Mouse (Mus musculus): Measurements from ENCODE around the gene Zfp866.

The Zfp866 gene

GRCm38 (mm10) chr8:69790773-69791367, at the start of gene Zfp866, which contains the start of gene Atp13a1:
Gene Zfp866, minus strand, starts transcription at chr8:69791178.
Gene Atp13a1, plus strand, starts transcription at chr8:69791163.
- peak; percentile 69 to 88 for DNase-seq (ENCODE audit: low spot score in 2 of 2)

GRCm38 (mm10) chr8:69837057-69837682, 46.2 kb upstream of the Zfp866 start:
- no peak for DNase-seq (ENCODE audit: low spot score in 2 of 2)

GRCm38 (mm10) chr8:69832298-69832853, 41.4 kb upstream of the Zfp866 start, which contains the start of gene Pbx4:
Gene Pbx4, plus strand, starts transcription at chr8:69832491.
- peak; percentile 97 for DNase-seq (ENCODE audit: low spot score in 2 of 2)

GRCm38 (mm10) chr8:69826371-69826770, 35.4 kb upstream of the Zfp866 start:
- no peak for DNase-seq (ENCODE audit: low spot score in 2 of 2)

- DNase-seq (ENCODE audit: low spot score in 2 of 2): no peak
These were observed 31.6 kb upstream of the Zfp866 start, which contains the start of gene Lpar2 for GRCm38 (mm10) chr8:69822386-69823191. Gene Lpar2, plus strand, starts transcription at chr8:69822429.

- no peak for DNase-seq (ENCODE audit: low spot score in 2 of 2)
These were observed 31.0 kb upstream of the Zfp866 start for GRCm38 (mm10) chr8:69821971-69822385.

- no peak for DNase-seq (ENCODE audit: low spot score in 2 of 2)
These were observed 29.5 kb upstream of the Zfp866 start for GRCm38 (mm10) chr8:69820466-69820865.

- DNase-seq (ENCODE audit: low spot score in 2 of 2): no peak
These were observed 24.4 kb upstream of the Zfp866 start for GRCm38 (mm10) chr8:69815396-69815795.

- DNase-seq (ENCODE audit: low spot score in 2 of 2): no peak
These were observed 23.9 kb upstream of the Zfp866 start for GRCm38 (mm10) chr8:69814881-69815280.

GRCm38 (mm10) chr8:69809820-69810219, 18.8 kb upstream of the Zfp866 start:
- DNase-seq (ENCODE audit: low spot score in 2 of 2): no peak

GRCm38 (mm10) chr8:69808864-69809403, 18.0 kb upstream of the Zfp866 start:
- DNase-seq (ENCODE audit: low spot score in 2 of 2): peak in 1 of 2 experiments; percentile 30

- DNase-seq (ENCODE audit: low spot score in 2 of 2): peak in 1 of 2 experiments; percentile 60
These were observed 17.3 kb upstream of the Zfp866 start, which contains the start of gene Gmip for GRCm38 (mm10) chr8:69808094-69808863. Gene Gmip, plus strand, starts transcription at chr8:69808679.

GRCm38 (mm10) chr8:69807236-69807635, 16.3 kb upstream of the Zfp866 start:
- no peak for DNase-seq (ENCODE audit: low spot score in 2 of 2)

GRCm38 (mm10) chr8:69805491-69805890, 14.5 kb upstream of the Zfp866 start:
- no peak for DNase-seq (ENCODE audit: low spot score in 2 of 2)

GRCm38 (mm10) chr8:69805086-69805485, 14.1 kb upstream of the Zfp866 start:
- no peak for DNase-seq (ENCODE audit: low spot score in 2 of 2)

GRCm38 (mm10) chr8:69804537-69804936, 13.6 kb upstream of the Zfp866 start:
- no peak for DNase-seq (ENCODE audit: low spot score in 2 of 2)

GRCm38 (mm10) chr8:69803366-69803765, 12.4 kb upstream of the Zfp866 start:
- no peak for DNase-seq (ENCODE audit: low spot score in 2 of 2)

GRCm38 (mm10) chr8:69802216-69802615, 11.2 kb upstream of the Zfp866 start:
- no peak for DNase-seq (ENCODE audit: low spot score in 2 of 2)

- DNase-seq (ENCODE audit: low spot score in 2 of 2): no peak
These were observed 10.8 kb upstream of the Zfp866 start for GRCm38 (mm10) chr8:69801796-69802195.

- DNase-seq (ENCODE audit: low spot score in 2 of 2): no peak
These were observed 9.0 kb upstream of the Zfp866 start for GRCm38 (mm10) chr8:69799946-69800345.

- no peak for DNase-seq (ENCODE audit: low spot score in 2 of 2)
These were observed 8.3 kb upstream of the Zfp866 start for GRCm38 (mm10) chr8:69799261-69799660.

Measured in left cerebral cortex, adult 9 months (tissue).